Mouse (Mus musculus) G1E (cell line): ENCODE results near the gene Cfap97. TPM values are rescaled to one million over a fixed set of nuclear protein-coding genes. Genes with fewer than 3 reads are reported as not detected.
"Not testable (repeated sequence)": the region's sequence is repeated elsewhere in the genome, so short reads cannot be mapped to it uniquely, and the experiment has no call there.

Experiments
- ATAC-seq: 2 replicates; pipeline ENCODE4 v1.8.0; 2016; ENCODE audit warnings: mild to moderate bottlenecking; ENCODE audit not compliant: insufficient number of reproducible peaks, poor library complexity, low FRiP score, severe bottlenecking; ENCODE audit errors: extremely low read depth
- DNase-seq: peaks from one replicate; pipeline ENCODE4 v3.0.0; 2012; ENCODE audit warnings: low spot score
- H3K27me3 ChIP-seq: 2 replicates; pipeline ENCODE4 v1.6.1; 2012; ENCODE audit warnings: mild to moderate bottlenecking, low read length, inconsistent platforms; ENCODE audit not compliant: insufficient read depth
- H3K36me3 ChIP-seq: replicated peaks from 2 replicates; pipeline ENCODE3; 2012; ENCODE audit warnings: mild to moderate bottlenecking, inconsistent platforms
- H3K4me1 ChIP-seq: 2 replicates; pipeline ENCODE4 v1.6.1; 2012; ENCODE audit warnings: low read depth, low read length, inconsistent platforms, mixed read lengths; ENCODE audit not compliant: insufficient read depth
- H3K4me3 ChIP-seq: 2 replicates; pipeline ENCODE4 v1.5.1; 2012; ENCODE audit warnings: low read depth, mild to moderate bottlenecking, inconsistent platforms, low read length, moderate library complexity, mixed read lengths
- H3K9me3 ChIP-seq: replicated peaks from 2 replicates; pipeline ENCODE4 v1.6.1; 2012; ENCODE audit warnings: inconsistent platforms
- CTCF ChIP-seq: IDR thresholded peaks from 2 replicates; pipeline ENCODE4 v1.5.1; 2012; ENCODE audit warnings: low read depth, low read length, inconsistent platforms, mixed read lengths
- GATA1 ChIP-seq: IDR thresholded peaks from 2 replicates; pipeline ENCODE4 v1.6.1; 2012; ENCODE audit warnings: borderline replicate concordance, low read length, inconsistent platforms, mixed read lengths
- GATA2 ChIP-seq: IDR thresholded peaks from 2 replicates; pipeline ENCODE4 v1.6.1; 2012; ENCODE audit warnings: low read depth, low read length, inconsistent platforms, borderline replicate concordance
- POLR2AphosphoS5 ChIP-seq: IDR thresholded peaks from 2 replicates; pipeline ENCODE4 v1.6.1; 2012; ENCODE audit warnings: low read depth, low read length, inconsistent platforms; ENCODE audit not compliant: insufficient replicate concordance
- TAL1 ChIP-seq: conservative IDR thresholded peaks from 2 replicates; pipeline ENCODE4 v1.6.1; 2012; ENCODE audit warnings: low read depth, low read length, inconsistent platforms, mixed read lengths
- polyA plus RNA-seq: library from polyadenylated mRNA; stranded (reverse); fragments of >175 nt; gene quantifications from 2 replicates; pipeline ENCODE4 v1.2.3, GENCODE M21; 2012
- total RNA-seq, 2 experiments: library from RNA; stranded (forward) in 1 of 2; stranded (reverse) in 1 of 2; fragments of 200-1000 nt in 1 of 2; fragments of >200 nt in 1 of 2; fragmentation: Nextera tagmentation in 1 of 2; gene quantifications; 2 replicates each; pipeline ENCODE4 v1.2.3; 2014 to 2017

The Cfap97 gene
- total and polyA plus RNA-seq, 3 experiments: 2.0 to 59.3 (median 31.8) TPM

DNA sequence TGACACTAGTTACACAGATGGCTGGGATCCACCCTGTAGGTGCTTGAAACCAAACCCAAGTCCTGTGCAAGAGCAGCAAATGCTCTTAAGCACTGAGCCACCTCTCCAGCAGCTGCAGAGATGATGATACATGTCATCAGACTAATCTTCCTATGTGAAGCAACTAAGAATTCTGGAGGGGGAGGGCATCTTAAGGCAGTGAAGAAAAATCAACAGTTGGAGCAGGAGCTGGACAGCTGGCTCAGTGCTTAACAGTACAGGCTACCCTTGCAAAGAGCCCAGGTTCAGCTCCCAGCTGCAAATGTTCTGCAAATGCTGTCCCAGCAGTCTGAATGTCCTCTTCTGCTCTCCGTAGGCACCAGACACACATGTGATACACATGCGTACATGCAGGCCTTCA lies 29.1 kb upstream of the Cfap97 start:
- Histone ChIP-seq H3K9me3 (no peaks in the 10 kb centered on the region), H3K4me1 (no peaks in the 10 kb centered on the region), H3K36me3 (peaks cover 47% of the 10 kb centered on the region), H3K27me3 (no peaks in the 10 kb centered on the region), H3K4me3 (no peak overlapping the region)
- TF ChIP-seq TAL1: no peak
- no peak for TF ChIP-seq CTCF
- TF ChIP-seq GATA2: no peak
- TF ChIP-seq POLR2AphosphoS5: no peak
- no peak for TF ChIP-seq GATA1
- DNase-seq (no peak), ATAC-seq (no peak)

DNA sequence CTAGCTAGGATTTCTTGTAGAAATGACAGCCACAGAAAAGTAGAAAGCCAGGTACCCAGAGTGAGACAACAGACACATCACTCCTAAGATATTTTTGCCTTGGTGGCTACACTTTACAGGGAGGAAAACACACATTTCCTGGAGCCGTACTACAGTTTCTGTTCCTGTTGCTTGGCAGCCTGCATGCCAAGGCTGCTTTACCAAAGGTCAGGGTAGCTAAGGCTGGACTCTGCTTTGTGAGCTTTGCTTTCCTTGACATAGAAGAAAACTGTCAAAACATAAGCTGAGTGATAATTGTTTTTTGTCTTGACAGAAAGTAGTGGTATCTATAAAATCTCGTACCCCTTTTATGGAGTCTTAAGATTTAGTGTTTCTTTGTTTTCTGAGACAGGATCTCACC lies 21.1 kb upstream of the Cfap97 start:
- H3K36me3 ChIP-seq: peaks cover 11% of the 10 kb centered on the region
- H3K4me3 ChIP-seq: no peak overlapping the region
- TF ChIP-seq CTCF (no peak), GATA1 (no peak), TAL1 (no peak), GATA2 (no peak)
- peaks cover 6% of the 10 kb centered on the region; the same call in 1 of the 2 replicates for H3K9me3 ChIP-seq
- no peaks in the 10 kb centered on the region for H3K27me3 ChIP-seq
- ATAC-seq: no peak
- DNase-seq: no peak
- H3K4me1 ChIP-seq: no peaks in the 10 kb centered on the region

DNA sequence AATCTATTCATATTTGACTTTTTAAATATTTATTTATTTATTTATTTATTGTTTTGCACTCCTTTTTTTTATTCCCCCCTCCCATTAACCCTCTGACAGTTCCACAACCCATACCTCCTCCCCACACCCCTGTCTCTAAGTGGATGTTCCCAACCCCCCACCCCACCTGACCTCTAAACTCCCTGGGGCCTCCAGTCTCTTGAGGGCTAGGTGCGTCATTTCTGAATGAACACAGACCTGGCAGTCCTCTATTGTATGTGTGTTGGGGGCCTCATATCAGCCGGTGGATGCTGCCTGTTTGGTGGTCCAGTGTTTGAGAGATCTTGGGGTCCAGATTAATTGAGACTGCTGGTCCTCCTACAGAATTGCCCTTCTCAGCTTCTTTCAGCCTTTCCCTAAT lies 16.0 kb upstream of the Cfap97 start:
- H3K36me3 ChIP-seq: peaks cover 30% of the 10 kb centered on the region
- not testable (repeated sequence) for H3K27me3 ChIP-seq, H3K9me3 ChIP-seq, H3K4me1 ChIP-seq, H3K4me3 ChIP-seq, DNase-seq, ATAC-seq

DNA sequence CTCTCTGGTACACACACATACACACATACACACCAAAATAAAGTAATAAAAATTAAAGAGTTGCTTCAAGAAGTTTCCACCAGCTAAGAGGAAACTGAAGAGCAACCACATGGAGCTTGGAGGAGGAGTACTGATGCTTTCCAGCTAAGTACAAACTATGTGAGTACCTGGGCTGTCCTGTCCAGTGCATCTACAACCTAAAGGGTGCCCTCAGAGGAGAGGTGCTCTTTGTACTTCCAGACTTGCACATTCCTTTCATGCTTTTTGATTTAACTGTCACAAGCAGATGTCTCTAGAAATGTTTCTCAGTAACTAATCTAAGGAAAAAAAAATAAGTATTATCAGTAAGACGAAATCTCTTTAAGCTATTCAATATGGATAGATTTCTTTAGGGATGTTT lies 14.2 kb upstream of the Cfap97 start:
- H3K36me3 ChIP-seq: peaks cover 35% of the 10 kb centered on the region
- TF ChIP-seq TAL1 (no peak), GATA2 (no peak), CTCF (no peak), GATA1 (no peak), POLR2AphosphoS5 (no peak)

DNA sequence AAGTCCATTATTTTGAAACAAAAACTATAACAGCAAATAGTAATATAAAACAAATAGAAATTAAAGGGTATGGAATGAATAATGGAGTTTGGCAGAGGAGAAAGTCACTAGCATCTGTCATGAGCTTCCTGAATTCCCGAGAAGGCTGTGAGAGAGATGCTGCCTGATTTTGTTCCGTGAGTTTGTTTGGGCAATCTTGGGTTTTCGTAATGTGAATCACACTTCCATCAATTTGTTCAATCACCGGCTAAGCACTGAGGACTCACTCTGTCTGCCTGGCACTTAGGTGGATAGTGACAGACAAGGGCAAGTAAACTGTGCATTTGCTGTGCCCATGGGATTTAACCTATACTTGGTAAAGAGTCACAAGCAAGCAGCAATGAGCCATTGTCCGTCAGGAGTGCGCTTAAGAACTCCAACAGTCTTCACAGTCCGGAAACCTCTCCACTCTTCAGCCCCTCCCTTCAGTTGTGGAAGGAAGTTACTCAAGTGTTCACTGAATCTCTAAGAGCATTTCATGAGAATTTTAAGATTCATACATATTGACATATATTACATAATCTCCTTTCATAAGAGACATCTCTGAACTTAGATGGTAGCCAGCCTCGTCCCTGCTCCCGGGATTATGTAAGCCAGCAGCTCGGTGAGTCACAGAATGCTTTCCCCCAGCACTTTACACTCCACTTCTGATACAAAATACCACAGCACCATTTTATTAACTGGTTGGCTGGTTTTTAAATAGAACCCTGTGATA lies 13.6 kb upstream of the Cfap97 start:
- no peaks in the 10 kb centered on the region for H3K27me3 ChIP-seq
- H3K9me3 ChIP-seq: peaks cover 6% of the 10 kb centered on the region; the same call in 1 of the 2 replicates
- ATAC-seq (no peak), DNase-seq (no peak)
- H3K4me1 ChIP-seq: peaks cover 26% of the 10 kb centered on the region
- H3K36me3 ChIP-seq: peaks cover 37% of the 10 kb centered on the region
- TF ChIP-seq CTCF: no peak
- TF ChIP-seq POLR2AphosphoS5: no peak
- no peak for TF ChIP-seq GATA1
- no peak overlapping the region for H3K4me3 ChIP-seq

More for the DNA sequence above, 14.2 kb upstream of the Cfap97 start:
- no peak for ATAC-seq
- H3K9me3 ChIP-seq: peaks cover 6% of the 10 kb centered on the region; the same call in 1 of the 2 replicates
- H3K4me3 ChIP-seq: no peak overlapping the region
- H3K4me1 ChIP-seq: peaks cover 20% of the 10 kb centered on the region
- H3K27me3 ChIP-seq: no peaks in the 10 kb centered on the region
- DNase-seq: no peak

DNA sequence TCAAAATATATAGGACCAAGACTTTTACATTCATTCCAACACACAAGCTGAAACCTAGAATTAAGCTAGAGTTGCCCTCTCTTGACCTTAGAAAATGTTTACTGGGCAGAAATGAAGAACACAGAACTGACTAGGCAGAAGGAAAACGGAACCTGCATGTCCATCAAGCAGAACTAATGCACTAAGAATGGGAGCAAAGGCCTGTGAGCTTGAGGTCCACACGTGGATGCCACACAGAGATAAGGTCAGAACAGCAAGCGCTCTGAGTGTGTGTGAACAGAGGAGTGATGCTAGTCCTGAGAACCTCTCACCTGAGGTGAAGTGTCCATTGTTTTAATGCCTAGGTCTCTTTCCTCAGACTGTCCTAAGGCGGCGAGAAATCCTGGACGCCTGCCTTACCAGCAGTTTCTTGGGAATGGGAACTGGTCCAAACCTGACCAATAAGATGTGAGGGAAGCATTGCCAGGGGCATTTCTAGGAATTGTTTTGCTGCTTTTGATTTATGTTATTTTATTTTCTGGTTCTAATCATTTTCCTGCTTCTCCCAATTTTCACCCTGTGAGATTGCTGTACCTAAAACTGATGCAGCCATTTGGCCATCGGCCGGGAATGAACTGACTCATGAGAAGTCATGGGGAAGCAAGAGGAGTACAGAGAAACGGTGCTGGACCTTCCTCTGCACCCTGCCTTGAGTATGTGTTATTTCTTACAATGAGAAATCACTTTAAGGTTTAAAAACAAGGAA lies 11.0 kb upstream of the Cfap97 start:
- TF ChIP-seq GATA1: no peak
- no peak for TF ChIP-seq CTCF
- no peak for TF ChIP-seq GATA2
- no peak for TF ChIP-seq TAL1
- TF ChIP-seq POLR2AphosphoS5: no peak
- H3K4me1 ChIP-seq: peaks cover 45% of the 10 kb centered on the region
- ATAC-seq: 0 out of 2 replicates have a peak, but pooled peaks have one; percentile 35
- DNase-seq: no peak
- peaks cover 31% of the 10 kb centered on the region for H3K36me3 ChIP-seq
- H3K27me3 ChIP-seq: no peaks in the 10 kb centered on the region
- no peaks in the 10 kb centered on the region for H3K9me3 ChIP-seq
- H3K4me3 ChIP-seq: no peak overlapping the region

DNA sequence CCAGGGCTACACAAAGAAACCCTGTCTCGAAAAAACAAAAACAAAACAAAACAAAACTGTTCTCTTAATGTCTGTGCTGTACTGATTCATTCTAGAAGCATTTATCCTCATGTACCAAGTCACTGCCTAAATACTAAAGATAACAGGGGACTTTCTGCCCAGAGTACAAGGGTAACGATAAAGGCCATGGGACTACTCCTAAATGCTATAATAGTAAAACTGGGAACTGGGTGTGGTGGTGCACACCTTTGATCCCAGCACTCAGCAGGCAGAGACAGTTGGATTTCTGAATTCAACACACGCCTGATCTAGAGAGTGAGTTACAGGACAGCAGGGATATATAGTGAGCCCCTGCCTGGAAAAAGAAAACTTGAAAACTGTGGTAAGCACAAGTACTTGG lies 9.9 kb upstream of the Cfap97 start:
- H3K4me3 ChIP-seq: no peak overlapping the region
- H3K36me3 ChIP-seq: peaks cover 30% of the 10 kb centered on the region
- TF ChIP-seq GATA2 (no peak), CTCF (no peak), TAL1 (no peak), POLR2AphosphoS5 (no peak), GATA1 (no peak)
- peaks cover 49% of the 10 kb centered on the region for H3K4me1 ChIP-seq
- H3K27me3 ChIP-seq: no peaks in the 10 kb centered on the region
- ATAC-seq: no peak
- H3K9me3 ChIP-seq: no peaks in the 10 kb centered on the region
- DNase-seq: no peak
